Mouse (Mus musculus): Measurements from ENCODE around the gene Glod4.

DNA sequence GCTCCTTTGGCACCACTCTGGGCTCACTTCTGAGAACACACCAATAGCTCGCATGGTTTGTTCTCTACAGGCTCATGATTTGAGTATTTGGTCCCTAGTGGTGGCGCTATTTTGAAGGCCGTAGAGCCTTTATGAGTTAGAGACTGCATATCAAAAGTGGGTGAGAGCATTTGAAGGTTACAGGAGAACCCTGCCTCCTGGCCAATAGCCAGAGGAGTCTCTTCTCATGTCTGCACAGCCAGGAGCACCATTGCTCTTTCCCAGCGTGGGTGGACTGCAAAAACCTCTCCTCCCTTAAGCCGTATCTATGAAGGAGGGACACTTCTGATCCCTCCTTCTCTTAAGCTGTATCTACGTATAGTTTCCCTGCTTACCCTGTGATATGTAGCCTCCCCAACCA, 166.2 kb downstream of the Glod4 start:
- TF ChIP-seq POLR2A (IDR thresholded peaks at IDR 0.05; ENCODE audit: borderline replicate concordance, extremely low read depth, low read depth, low read length): no peak
- TF ChIP-seq CTCF (IDR thresholded peaks at IDR 0.05; ENCODE audit: insufficient read depth, low read length): no peak

All from lung, adult 2 months (tissue).